8 mouse cellular contexts compared by ENCODE assay signal in the genomic region with DNA sequence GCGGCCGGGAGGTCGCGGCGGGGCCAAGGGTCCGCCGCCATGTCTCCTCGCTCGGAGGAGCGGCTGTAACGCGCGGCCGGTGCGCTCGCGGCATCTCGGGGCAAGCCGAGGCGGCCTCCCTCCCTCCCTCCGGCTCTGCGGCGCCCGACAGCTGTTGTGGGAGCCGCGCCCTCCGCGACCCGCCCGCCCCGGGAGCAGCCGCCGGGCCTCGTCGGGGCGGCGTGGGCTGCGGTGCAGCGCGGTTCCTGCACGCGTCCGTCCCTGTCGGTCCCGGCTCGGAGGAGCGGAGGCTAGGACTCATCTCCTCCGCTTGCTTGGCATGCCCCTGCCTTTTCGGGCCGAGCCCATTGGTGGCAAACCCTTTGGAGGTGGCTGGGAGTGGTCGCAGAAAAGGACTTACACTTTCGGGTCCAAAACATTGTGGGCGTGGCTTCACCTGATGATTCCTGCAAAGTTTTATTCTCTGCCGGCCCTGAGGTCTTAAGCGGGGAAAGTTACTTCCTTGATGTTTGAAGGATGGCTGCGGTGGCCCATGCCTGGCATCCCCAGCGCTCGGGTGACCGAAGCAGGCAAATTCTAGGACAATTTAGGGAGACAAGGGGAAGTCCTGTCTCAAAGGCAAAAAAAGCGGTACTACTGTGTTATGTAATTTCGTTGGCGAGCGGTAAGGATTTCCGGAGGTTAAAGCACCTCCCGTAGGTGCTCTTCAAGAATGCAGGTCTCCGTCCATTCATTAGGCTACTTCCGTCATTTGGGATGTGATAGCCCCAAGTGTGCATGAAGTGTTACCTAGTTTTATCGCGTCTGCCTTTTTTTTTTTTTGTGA. TPM values are rescaled to one million over a fixed set of nuclear protein-coding genes. Genes with fewer than 3 reads are reported as not detected.
DNase-seq lines count a peak whose midpoint lies in the region; ATAC-seq lines count a peak whose summit lies in the region.

No protein-coding gene starts in this region.

- H3K4me3 ChIP-seq in forebrain, embryonic 15.5 days: peak overlapping the region; percentile 90
- H3K4me3 ChIP-seq in midbrain, embryonic 15.5 days: peak overlapping the region; percentile 88
- peak overlapping the region; percentile 93 for H3K4me3 ChIP-seq in stomach, embryonic 16.5 days (replicated peaks; ENCODE audit: low read length)

- H3K4me2 ChIP-seq in forebrain, embryonic 15.5 days (replicated peaks): peak overlapping the region; percentile 81
- peak overlapping the region; percentile 88 for H3K4me2 ChIP-seq in midbrain, embryonic 15.5 days
- H3K4me2 ChIP-seq in stomach, embryonic 16.5 days (ENCODE audit: low read depth, low read length): peak overlapping the region; percentile 64

- H3K9ac ChIP-seq in forebrain, embryonic 15.5 days (replicated peaks): peak overlapping the region; percentile 93
- peak overlapping the region; percentile 84 for H3K9ac ChIP-seq in midbrain, embryonic 15.5 days
- H3K9ac ChIP-seq in stomach, embryonic 16.5 days (ENCODE audit: low read length): peak overlapping the region; percentile 96

- no peaks in the 10 kb centered on the region for H3K27me3 ChIP-seq in forebrain, embryonic 15.5 days
- peaks cover 6% of the 10 kb centered on the region; the same call in 1 of the 2 replicates for H3K27me3 ChIP-seq in midbrain, embryonic 15.5 days (replicated peaks)
- H3K27me3 ChIP-seq in stomach, embryonic 16.5 days (ENCODE audit: control insufficient read depth, insufficient read depth, low read length): no peaks in the 10 kb centered on the region

- DNase-seq in right cerebral cortex, adult 2 months (ENCODE audit: low spot score in 2 of 2): peak; percentile 27 to 54
- DNase-seq in right cerebral cortex, postnatal 14 days: no peak
- peak; percentile 48 for DNase-seq in brain, adult 2 months (ENCODE audit: low read depth, low spot score)
- DNase-seq in induced T-regulatory cell, adult 2 months (ENCODE audit: low read depth): peak; percentile 80
- peak; percentile 66 for DNase-seq in liver

- 1% methylated on average over 48 of the region's 69 CpGs for WGBS in forebrain, embryonic 15.5 days
- 2% methylated on average over 58 of the region's 69 CpGs for WGBS in midbrain, embryonic 15.5 days
- WGBS in stomach, embryonic 16.5 days: 1% methylated on average over 59 of the region's 69 CpGs

- peaks cover 20% of the 10 kb centered on the region for H3K4me1 ChIP-seq in forebrain, embryonic 15.5 days
- peaks cover 18% of the 10 kb centered on the region for H3K4me1 ChIP-seq in midbrain, embryonic 15.5 days
- peaks cover 17% of the 10 kb centered on the region for H3K4me1 ChIP-seq in stomach, embryonic 16.5 days (ENCODE audit: control insufficient read depth, insufficient read depth, low read length)

- peak; percentile 69; the same call in 1 of the 2 replicates for ATAC-seq in forebrain, embryonic 15.5 days (replicated peaks)
- peak; percentile 77 for ATAC-seq in midbrain, embryonic 15.5 days (replicated peaks)
- peak; percentile 41 for ATAC-seq in stomach, embryonic 16.5 days (ENCODE audit: insufficient read depth, low FRiP score)

- no peaks in the 10 kb centered on the region for H3K9me3 ChIP-seq in forebrain, embryonic 15.5 days
- no peaks in the 10 kb centered on the region for H3K9me3 ChIP-seq in midbrain, embryonic 15.5 days
- no peaks in the 10 kb centered on the region for H3K9me3 ChIP-seq in stomach, embryonic 16.5 days (replicated peaks; ENCODE audit: control insufficient read depth, low read length)

- H3K36me3 ChIP-seq in forebrain, embryonic 15.5 days: no peaks in the 10 kb centered on the region
- H3K36me3 ChIP-seq in midbrain, embryonic 15.5 days (replicated peaks): no peaks in the 10 kb centered on the region
- no peaks in the 10 kb centered on the region for H3K36me3 ChIP-seq in stomach, embryonic 16.5 days (ENCODE audit: control insufficient read depth, insufficient read depth, low read length)

- peak overlapping the region; percentile 96 for H3K27ac ChIP-seq in forebrain, embryonic 15.5 days (replicated peaks)
- H3K27ac ChIP-seq in midbrain, embryonic 15.5 days: peak overlapping the region; percentile 93
- H3K27ac ChIP-seq in stomach, embryonic 16.5 days (ENCODE audit: low read length): peak overlapping the region; percentile 98

RNA-seq across cellular contexts. Expression of a gene that starts 0.7 kb away (rescaled TPM):
- polyA plus RNA-seq in forebrain, embryonic 15.5 days (2015; fragmentation: Nextera tagmentation; extraction: Ambion mirVana): 36.3 and 41.5 TPM in 2 replicates
- polyA plus RNA-seq in midbrain, embryonic 15.5 days (2015; fragmentation: Nextera tagmentation; extraction: Ambion mirVana): 32.8 and 34.1 TPM in 2 replicates
- 31.0 and 34.8 TPM in 2 replicates for polyA plus RNA-seq in stomach, embryonic 16.5 days (2015; fragmentation: Nextera tagmentation; extraction: Ambion mirVana)

RNA-seq across cellular contexts. Expression of a gene that starts 51.0 kb away (rescaled TPM):
- 42.0 and 44.4 TPM in 2 replicates for polyA plus RNA-seq in forebrain, embryonic 15.5 days (2015; fragmentation: Nextera tagmentation; extraction: Ambion mirVana)
- 15.3 and 17.0 TPM in 2 replicates for polyA plus RNA-seq in midbrain, embryonic 15.5 days (2015; fragmentation: Nextera tagmentation; extraction: Ambion mirVana)
- polyA plus RNA-seq in stomach, embryonic 16.5 days (2015; fragmentation: Nextera tagmentation; extraction: Ambion mirVana): 42.9 and 45.8 TPM in 2 replicates
